Mouse (Mus musculus): ENCODE data around the gene Gm17304.

The Gm17304 gene

GRCm38 (mm10) chr5:106608798-106609197, at the start of gene Gm17304:
TSS of gene Gm17304 (plus strand) at chr5:106609098.
- in situ Hi-C loops (cut with MboI; ENCODE audit: unreplicated experiment in 2 of 2) = no loop called here

GRCm38 (mm10) chr5:106560631-106561498, 48.0 kb upstream of the Gm17304 start:
- in situ Hi-C loops (cut with MboI; ENCODE audit: unreplicated experiment in 2 of 2) = no loop called here

- in situ Hi-C loops (cut with MboI; ENCODE audit: unreplicated experiment in 2 of 2) = no loop called here
These were observed 47.4 kb upstream of the Gm17304 start for GRCm38 (mm10) chr5:106561499-106561822.

- in situ Hi-C loops (cut with MboI; ENCODE audit: unreplicated experiment in 2 of 2) = no loop called here
These were observed 42.9 kb upstream of the Gm17304 start for GRCm38 (mm10) chr5:106566025-106566424.

- in situ Hi-C loops (cut with MboI; ENCODE audit: unreplicated experiment in 2 of 2) = no loop called here
These were observed 34.9 kb upstream of the Gm17304 start for GRCm38 (mm10) chr5:106573742-106574559.

- in situ Hi-C loops (cut with MboI; ENCODE audit: unreplicated experiment in 2 of 2) = no loop called here
These were observed 34.3 kb upstream of the Gm17304 start for GRCm38 (mm10) chr5:106574560-106574946.

- in situ Hi-C loops (cut with MboI; ENCODE audit: unreplicated experiment in 2 of 2) = no loop called here
These were observed 33.8 kb upstream of the Gm17304 start for GRCm38 (mm10) chr5:106575098-106575497.

- in situ Hi-C loops (cut with MboI; ENCODE audit: unreplicated experiment in 2 of 2) = no loop called here
These were observed 31.5 kb upstream of the Gm17304 start for GRCm38 (mm10) chr5:106577237-106577888.

GRCm38 (mm10) chr5:106580943-106581342, 28.0 kb upstream of the Gm17304 start:
- in situ Hi-C loops (cut with MboI; ENCODE audit: unreplicated experiment in 2 of 2) = no loop called here

GRCm38 (mm10) chr5:106589006-106589405, 19.9 kb upstream of the Gm17304 start:
- in situ Hi-C loops (cut with MboI; ENCODE audit: unreplicated experiment in 2 of 2) = no loop called here

GRCm38 (mm10) chr5:106589670-106590069, 19.2 kb upstream of the Gm17304 start:
- in situ Hi-C loops (cut with MboI; ENCODE audit: unreplicated experiment in 2 of 2) = no loop called here

GRCm38 (mm10) chr5:106590686-106591085, 18.2 kb upstream of the Gm17304 start:
- in situ Hi-C loops (cut with MboI; ENCODE audit: unreplicated experiment in 2 of 2) = no loop called here

GRCm38 (mm10) chr5:106594388-106594787, 14.5 kb upstream of the Gm17304 start:
- in situ Hi-C loops (cut with MboI; ENCODE audit: unreplicated experiment in 2 of 2) = no loop called here

- in situ Hi-C loops (cut with MboI; ENCODE audit: unreplicated experiment in 2 of 2) = no loop called here
These were observed 11.4 kb upstream of the Gm17304 start for GRCm38 (mm10) chr5:106597472-106597871.

GRCm38 (mm10) chr5:106599482-106599881, 9.4 kb upstream of the Gm17304 start:
- in situ Hi-C loops (cut with MboI; ENCODE audit: unreplicated experiment in 2 of 2) = no loop called here

- in situ Hi-C loops (cut with MboI; ENCODE audit: unreplicated experiment in 2 of 2) = no loop called here
These were observed 4.5 kb upstream of the Gm17304 start for GRCm38 (mm10) chr5:106604381-106604780.

- in situ Hi-C loops (cut with MboI; ENCODE audit: unreplicated experiment in 2 of 2) = no loop called here
These were observed 3.8 kb upstream of the Gm17304 start for GRCm38 (mm10) chr5:106605096-106605495.

GRCm38 (mm10) chr5:106607081-106607480, 1.8 kb upstream of the Gm17304 start:
- in situ Hi-C loops (cut with MboI; ENCODE audit: unreplicated experiment in 2 of 2) = no loop called here

GRCm38 (mm10) chr5:106612151-106612550, 3.3 kb downstream of the Gm17304 start:
- in situ Hi-C loops (cut with MboI; ENCODE audit: unreplicated experiment in 2 of 2) = no loop called here

- in situ Hi-C loops (cut with MboI; ENCODE audit: unreplicated experiment in 2 of 2) = no loop called here
These were observed 5.7 kb downstream of the Gm17304 start for GRCm38 (mm10) chr5:106614570-106614969.

- in situ Hi-C loops (cut with MboI; ENCODE audit: unreplicated experiment in 2 of 2) = no loop called here
These were observed 6.1 kb downstream of the Gm17304 start for GRCm38 (mm10) chr5:106615006-106615405.

Data from v-Abl transformed pro-B cells (cell line).